Mouse (Mus musculus) lung, postnatal 36 days (tissue): ENCODE measurements around the gene Wdr95.
"Not testable (repeated sequence)": the region's sequence is repeated elsewhere in the genome, so short reads cannot be mapped to it uniquely, and the experiment has no call there.

Experiments used
- DNase-seq: peaks from one replicate; pipeline ENCODE4 v3.0.0; 2022; ENCODE audit warnings: mixed read lengths

Gene Wdr95

GRCm38 (mm10) chr5:149517116-149517515 lies 11.4 kb upstream of the Wdr95 start:
- no peak for DNase-seq

GRCm38 (mm10) chr5:149520806-149521205 lies 7.7 kb upstream of the Wdr95 start:
- no peak for DNase-seq

- no peak for DNase-seq
Measured at GRCm38 (mm10) chr5:149523856-149524241, 4.6 kb upstream of the Wdr95 start.

DNA sequence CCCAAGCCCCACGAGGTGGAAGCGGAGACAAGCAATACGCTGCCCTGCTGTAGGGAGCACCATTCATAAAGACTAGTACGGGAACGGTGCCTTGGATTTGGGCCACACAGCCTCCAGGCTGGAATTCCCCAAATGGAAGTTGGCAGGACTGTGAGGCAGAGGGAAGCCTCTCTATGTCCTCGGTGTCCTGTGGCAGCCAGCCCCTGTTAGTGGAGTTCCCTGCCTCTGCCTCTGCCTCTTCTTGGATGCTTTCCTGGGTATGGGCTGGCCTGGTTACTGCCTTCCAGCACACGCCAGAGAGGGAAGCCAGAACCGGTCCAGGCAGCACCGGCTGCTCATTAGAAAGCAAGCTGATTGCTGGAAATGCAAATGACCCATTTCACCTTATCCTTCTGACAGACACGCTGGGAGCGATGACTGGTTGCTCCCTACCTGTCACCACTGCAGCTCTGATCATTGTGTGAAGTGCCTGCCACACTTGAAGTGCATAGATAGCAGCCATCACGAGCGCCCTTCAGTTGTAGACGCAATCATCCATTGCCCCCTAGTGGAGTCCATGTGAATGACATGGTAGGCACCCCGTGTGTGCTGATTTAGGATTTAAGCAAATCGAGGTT lies 4.1 kb upstream of the Wdr95 start:
- DNase-seq: peak; percentile 87

- no peak for DNase-seq
Measured at GRCm38 (mm10) chr5:149525055-149525785, 3.3 kb upstream of the Wdr95 start.

DNA sequence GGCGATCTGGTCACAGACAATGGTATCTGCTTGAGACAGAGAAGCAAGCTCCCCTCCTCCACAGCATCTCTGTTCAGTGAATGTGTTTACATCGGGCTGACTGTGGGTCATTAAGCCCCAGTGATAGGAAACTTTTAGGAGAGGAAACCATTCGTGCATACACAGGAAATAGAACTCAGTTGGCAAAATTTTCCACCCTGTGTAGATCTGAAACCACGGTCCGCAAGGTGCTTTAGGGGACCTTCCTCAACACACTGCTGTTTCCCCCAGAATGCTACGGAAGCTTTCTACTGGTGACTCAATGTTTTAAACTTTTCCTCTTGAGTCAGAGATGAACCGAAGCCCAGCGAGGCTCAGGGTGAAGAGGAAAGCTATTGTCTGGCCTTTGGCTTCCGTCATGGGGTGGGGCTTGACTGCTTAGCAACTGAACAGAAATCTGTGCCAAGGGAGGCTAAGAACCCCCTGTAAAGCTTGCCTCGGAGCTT lies 2.0 kb upstream of the Wdr95 start:
- DNase-seq: peak; percentile 73

DNA sequence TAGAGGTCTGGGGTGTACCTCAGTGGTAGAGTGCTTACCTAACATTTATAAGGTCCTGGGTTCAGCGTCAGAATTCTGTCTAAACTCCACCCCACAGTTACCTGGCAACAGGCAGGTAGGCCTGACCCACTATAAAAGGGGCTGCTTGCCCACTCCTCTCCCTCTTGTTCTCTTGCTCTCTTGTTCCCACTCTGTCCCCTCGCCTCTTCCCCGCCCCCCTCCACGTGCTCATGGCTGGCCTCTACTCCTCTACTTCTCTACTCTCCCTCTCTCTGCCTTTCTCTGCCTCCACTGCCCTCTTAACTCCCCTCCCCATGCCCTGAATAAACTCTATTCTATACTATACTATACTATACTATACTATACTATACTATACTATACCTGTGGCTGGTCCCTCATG lies 1.2 kb upstream of the Wdr95 start:
- DNase-seq: not testable (repeated sequence)

GRCm38 (mm10) chr5:149533847-149534246 lies 5.4 kb downstream of the Wdr95 start:
- DNase-seq: no peak

DNA sequence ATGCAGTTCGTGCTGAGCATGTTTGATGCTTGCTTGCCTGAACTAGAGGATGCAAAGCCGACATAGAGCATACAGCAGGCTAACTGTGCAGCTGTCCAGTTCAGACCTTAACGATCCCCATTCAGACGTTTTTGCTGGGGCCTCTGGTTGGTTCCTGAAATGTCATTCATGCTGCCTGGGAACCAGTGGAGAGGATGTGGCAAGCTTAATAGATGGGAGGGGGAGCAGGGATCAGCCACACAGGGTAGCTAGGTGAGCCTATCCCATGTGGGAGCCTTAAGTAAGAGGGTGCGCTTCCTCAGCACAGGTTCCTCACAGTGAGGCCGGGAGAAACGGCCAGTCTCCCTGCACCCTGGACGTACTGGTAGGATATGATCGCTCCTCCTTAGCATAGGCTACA lies 7.5 kb downstream of the Wdr95 start:
- no peak for DNase-seq

GRCm38 (mm10) chr5:149537796-149538511 lies 9.5 kb downstream of the Wdr95 start:
- no peak for DNase-seq

DNA sequence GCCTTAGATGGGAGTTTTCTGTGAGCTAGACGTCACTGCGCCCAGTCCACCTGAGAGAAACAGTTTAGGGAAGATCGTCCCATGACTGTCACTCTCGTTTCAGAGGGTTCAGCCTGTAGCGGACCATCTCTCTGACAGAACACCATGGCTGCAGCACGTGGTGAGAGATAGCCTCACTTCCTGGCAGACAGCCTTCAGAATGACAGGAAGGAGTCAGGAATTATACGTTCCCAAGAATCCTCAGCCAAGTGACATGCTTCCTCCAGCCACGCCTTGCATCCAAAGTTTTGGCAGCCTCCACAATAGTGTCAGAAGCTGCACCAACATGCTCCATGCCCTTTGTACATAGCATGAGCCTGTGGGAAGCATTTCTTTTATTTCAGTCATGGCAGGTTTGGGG lies 10.1 kb downstream of the Wdr95 start:
- peak; percentile 29 for DNase-seq

DNA sequence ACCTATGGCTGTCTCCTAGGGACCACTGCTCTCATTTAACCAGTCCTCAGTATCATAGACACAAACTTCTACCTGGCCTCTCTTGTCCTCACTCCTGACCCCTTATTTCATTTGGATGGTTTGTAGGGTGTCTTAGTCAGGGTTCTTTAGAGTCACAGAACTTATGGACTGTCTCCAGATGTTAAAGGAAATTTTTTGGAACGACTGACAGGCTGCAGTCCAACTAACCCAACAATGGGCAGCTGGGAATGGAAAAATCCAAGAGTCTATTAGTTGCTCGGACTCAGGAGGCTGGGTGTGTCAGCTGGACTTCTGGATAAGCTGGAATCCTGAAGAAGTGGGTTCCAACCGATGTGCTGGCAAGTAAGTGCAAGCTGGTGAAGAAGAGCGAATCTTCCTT lies 10.6 kb downstream of the Wdr95 start:
- no peak for DNase-seq

DNA sequence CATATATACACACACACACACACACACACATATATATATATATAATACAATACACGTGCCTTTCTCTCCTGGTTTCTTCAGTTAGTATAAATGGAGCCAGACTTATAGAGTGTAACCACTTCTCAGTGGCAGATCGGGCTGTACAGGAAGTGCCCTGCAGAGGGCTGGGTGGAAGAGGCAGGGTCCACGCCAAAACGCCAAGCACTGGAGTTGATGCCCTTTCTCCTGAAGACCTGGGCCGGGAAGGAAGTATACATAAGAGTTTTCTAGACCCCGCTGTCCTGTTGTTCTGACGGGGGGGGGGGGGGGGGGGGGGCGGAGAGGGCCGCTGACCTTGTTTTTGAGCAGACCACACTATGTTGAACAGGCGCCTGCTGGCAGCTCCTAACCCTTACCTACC lies 22.7 kb downstream of the Wdr95 start:
- no peak for DNase-seq

DNA sequence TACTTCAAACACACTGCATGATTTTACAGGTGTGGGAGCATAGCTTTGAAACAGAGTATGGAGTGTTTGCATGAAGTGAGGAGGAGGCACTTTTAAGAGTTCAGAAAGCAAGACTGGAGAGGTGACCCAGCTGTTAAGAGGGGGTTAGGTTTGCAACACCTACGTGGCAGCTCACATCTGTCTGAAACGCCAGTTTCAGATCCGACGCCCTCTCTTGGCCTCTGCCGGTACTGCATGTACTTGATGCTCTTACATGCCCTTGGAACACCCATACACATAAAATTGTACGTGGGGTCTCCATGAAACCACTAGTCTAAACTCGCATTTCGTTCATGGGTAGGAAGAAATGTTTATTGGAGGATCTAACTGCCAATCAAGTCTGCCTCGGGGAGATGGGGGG lies 24.3 kb downstream of the Wdr95 start:
- DNase-seq: peak; percentile 44

- no peak for DNase-seq
Measured at GRCm38 (mm10) chr5:149553373-149553772, 24.9 kb downstream of the Wdr95 start.

DNA sequence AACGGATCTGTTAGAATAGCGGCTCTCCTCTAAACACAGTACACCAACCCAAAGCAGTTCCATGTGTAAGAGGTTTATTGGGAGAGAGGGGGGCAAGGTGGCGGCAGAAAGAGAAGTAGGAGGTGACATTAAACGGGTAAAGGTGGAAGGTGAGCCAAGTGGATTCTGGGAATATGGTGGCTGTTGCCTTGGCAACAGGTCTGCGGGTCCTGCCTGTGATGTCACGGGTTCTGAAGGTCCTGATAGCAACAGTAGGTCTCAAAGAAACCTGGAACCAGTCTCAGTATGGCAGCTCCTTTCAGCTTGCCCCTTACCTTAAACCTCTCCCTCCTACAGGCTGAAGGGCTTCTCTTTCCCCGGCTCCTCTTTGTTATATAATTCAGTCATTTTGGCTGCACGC lies 25.9 kb downstream of the Wdr95 start:
- DNase-seq: no peak

DNA sequence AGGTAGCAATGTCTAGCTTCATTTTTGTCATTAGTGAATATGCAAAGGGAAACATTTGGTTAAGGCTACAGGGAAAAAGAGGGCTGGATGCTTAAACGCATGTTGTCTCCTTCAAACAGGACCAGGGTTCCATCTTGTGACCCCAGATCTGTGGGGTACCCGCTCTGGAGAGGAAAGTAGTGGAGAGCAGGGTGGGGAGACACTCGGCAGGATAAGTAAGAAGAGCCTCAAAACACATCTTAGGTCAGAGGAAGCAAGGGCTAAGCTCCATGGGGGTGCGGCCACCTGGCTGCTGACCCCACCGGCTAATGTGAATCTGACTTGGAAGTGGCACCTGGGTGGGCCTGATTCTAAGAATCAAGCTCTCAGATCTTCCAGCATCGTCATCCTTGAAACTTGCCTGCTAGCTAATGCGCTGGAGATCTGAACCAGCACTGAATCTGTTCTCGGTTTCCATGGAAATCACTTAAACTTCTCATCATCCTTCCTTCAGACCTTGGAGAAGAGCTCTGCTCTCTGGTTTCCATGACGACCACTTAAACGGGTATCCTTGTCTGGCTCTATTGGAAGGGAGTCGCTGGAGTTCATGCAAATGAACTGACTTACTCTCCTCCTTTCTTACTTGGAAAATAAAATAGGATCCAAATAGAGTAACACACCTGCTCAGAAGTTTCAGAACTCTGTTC lies 32.6 kb downstream of the Wdr95 start:
- no peak for DNase-seq

DNA sequence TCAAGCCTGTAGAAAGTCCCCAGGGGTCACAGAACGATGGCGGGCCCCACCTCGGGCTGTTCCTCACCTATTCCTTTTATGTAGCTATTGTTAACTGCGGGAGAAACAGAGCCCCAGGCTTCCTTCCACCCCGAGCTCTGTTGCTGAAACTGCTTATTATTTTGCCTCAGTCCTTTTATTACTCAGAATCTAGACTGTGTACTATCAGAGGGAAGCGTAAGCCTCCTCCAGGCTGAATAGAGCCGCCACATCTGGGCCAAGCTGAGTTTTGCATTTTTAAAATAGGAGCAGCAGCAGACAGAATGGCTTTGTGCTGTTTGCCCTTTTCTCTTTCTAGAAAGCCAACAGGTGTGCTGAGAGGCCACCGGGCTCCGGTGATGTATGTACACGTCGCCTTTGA lies 37.5 kb downstream of the Wdr95 start:
- DNase-seq: no peak

DNA sequence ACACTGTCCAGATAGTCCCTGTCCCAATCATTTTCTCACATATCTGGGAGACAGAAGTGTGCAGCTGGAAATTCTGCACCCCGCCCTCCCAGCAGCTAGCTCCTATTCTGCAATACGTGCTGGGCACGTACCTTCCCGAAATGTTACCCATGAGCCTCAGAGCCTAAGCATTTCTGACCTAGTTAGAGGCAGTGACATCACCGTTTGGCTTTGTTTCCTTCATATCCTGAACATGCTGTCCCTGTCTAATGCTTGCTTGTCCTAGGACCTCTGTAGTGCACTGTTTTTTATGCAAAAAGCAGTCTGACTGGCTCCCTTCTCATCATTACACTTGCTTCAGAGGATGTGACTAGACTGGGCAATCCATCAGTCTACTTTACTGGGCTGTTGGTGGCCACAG lies 38.5 kb downstream of the Wdr95 start:
- DNase-seq: peak; percentile 81

GRCm38 (mm10) chr5:149568993-149569392 lies 40.5 kb downstream of the Wdr95 start:
- DNase-seq: peak; percentile 38

- peak; percentile 16 for DNase-seq
Measured at GRCm38 (mm10) chr5:149576977-149577376, 48.5 kb downstream of the Wdr95 start.

GRCm38 (mm10) chr5:149577449-149577848 lies 49.0 kb downstream of the Wdr95 start:
- DNase-seq: no peak

- no peak for DNase-seq
Measured at GRCm38 (mm10) chr5:149582642-149583262, 54.3 kb downstream of the Wdr95 start.
